Mouse (Mus musculus): ENCODE data around the gene Mpp2.

Gene Mpp2

DNA sequence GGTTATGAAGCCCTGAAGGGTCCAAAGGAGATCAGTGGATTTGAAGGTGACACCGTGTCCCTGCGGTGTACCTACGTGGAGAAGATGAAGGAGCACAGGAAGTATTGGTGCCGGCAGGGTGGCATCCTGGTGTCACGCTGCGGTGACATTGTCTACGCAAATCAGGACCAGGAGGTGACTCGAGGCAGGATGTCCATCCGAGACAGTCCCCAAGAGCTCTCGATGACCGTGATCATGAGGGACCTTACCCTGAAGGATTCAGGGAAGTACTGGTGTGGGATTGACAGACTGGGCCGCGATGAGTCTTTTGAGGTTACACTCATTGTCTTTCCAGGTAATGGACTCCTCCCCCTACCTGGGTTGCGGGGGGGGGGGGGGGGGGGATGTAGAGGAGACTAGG is 45.3 kb downstream of the Mpp2 start:
- in situ Hi-C loops (cut with MboI; ENCODE audit: low pct_unique_long_range_greater_than_20kb in 1 of 2, low sequenced_read_pairs in 2 of 2, unreplicated experiment in 1 of 2), result no loop called here

DNA sequence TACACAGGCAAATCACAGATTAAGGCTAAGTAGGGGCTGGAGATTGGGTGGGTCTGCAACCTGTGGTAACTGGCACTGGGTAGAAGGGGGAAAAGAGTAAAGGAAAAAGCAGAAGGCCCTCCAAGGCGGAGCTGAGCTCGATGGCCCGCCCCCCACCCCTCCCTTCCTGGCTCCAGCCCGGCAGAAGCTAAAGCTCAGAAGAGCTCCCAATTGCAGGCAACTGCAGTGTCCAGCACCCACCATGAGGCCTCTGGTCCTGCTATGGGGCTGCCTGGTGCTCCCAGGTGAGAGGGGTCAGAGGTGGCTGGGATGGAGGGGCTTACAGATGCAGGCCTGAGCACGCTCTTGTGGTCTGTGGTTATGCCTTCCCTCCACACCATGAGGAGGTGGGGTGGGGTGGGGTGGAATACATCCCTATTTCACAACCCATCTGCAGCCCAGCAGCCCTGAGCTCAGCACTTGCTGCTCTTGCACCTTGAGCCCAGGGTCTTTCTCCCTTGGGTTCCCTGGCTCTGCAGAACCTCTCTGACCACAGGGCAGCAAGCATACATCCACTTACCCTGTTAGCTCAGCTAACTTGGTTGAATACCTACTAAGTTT is 46.9 kb downstream of the Mpp2 start, which contains the start of gene Cd300lg:
Gene Cd300lg (plus strand): TSS at position 160 of the 600 bp plus-strand sequence.
- in situ Hi-C loops (cut with MboI; ENCODE audit: low pct_unique_long_range_greater_than_20kb in 1 of 2, low sequenced_read_pairs in 2 of 2, unreplicated experiment in 1 of 2), result no loop called here

DNA sequence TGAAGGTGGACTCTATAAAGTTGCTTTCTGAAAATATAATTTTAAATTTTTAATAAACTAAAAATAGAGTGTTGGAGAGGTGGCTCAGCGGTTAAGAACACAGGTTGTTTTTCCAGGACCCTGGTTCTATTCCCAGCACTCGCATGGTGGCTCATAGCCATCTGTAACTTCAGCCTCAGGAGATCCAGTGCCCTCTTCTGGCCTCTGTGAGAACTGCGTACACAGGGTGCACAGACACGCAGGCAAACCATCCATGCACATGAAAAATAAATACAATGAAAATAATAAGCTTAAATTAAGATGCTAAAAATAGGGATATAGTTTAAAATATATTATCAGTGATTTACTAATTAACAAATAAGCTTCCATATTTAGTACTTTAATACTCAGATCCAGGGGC is 47.7 kb downstream of the Mpp2 start:
- in situ Hi-C loops (cut with MboI; ENCODE audit: low pct_unique_long_range_greater_than_20kb in 1 of 2, low sequenced_read_pairs in 2 of 2, unreplicated experiment in 1 of 2), result no loop called here

DNA sequence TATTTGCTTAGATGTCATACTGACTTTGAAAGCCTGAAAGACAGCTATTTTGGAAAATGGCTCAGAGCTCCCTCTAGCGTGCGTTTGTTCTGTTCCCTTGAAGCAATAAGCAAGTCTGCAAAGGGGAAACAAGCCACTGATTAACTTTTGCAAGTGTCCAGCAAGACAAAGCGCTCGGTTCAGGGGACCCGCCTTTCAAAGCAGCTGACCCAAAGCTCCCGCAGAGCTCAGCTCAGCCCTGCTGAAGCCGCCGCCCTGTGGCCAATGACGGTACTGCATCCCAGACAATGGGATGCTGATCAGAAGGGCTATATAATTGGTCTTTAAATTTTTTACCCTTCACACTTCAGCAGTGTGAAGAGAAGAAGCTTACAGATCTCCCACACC is 48.2 kb downstream of the Mpp2 start:
- in situ Hi-C loops (cut with MboI; ENCODE audit: low pct_unique_long_range_greater_than_20kb in 1 of 2, low sequenced_read_pairs in 2 of 2, unreplicated experiment in 1 of 2), result no loop called here

DNA sequence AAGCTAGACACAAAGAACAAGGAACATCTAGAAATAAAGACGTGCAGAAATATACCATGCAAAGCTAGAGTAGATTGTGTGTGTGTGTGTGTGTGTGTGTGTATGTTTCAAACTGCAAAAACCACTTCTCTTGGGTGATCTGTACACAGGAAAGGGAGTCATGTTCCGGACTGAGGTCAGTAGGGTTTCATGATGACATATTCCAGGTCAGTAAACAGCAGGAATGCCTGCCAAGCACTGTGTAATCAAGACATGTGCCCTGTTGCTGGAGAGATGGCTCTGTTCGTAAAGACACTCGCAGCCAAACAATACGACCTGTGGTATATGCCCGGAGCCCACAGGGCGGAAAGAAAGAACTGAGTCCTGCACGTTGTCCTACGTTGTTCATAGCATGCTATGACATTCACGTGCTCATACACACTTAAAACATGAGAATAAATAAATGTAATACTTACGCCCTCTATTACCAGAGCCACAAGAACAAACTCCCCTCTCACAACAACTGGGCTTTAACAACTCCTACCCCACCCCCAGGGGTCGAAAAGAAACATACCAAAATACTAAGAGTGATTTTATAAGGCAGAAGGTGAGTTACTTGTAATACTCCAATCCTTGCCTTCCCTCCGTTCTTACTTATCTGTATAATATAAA is 48.7 kb downstream of the Mpp2 start:
- in situ Hi-C loops (cut with MboI; ENCODE audit: low pct_unique_long_range_greater_than_20kb in 1 of 2, low sequenced_read_pairs in 2 of 2, unreplicated experiment in 1 of 2), result no loop called here

DNA sequence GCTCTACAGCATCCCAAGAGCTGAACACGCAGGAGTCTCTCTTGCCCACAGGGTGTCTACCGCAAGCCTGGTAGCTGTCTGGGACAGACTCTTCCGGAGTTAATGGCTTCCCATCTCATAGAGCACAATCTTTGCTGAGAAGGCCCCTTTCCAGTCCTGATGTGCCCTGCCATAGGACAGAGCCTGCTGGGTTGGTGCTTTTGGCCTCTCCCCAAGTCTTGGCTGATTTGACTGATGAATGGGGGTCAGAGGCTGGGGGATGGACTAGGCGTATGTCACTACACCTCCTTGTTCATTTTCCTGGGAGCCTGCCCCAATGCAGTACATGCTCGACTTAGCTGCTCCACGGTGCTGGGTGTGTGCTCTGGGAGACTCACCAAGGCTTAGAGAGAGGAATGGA is 50.5 kb downstream of the Mpp2 start:
- in situ Hi-C loops (cut with MboI; ENCODE audit: low pct_unique_long_range_greater_than_20kb in 1 of 2, low sequenced_read_pairs in 2 of 2, unreplicated experiment in 1 of 2), result no loop called here

DNA sequence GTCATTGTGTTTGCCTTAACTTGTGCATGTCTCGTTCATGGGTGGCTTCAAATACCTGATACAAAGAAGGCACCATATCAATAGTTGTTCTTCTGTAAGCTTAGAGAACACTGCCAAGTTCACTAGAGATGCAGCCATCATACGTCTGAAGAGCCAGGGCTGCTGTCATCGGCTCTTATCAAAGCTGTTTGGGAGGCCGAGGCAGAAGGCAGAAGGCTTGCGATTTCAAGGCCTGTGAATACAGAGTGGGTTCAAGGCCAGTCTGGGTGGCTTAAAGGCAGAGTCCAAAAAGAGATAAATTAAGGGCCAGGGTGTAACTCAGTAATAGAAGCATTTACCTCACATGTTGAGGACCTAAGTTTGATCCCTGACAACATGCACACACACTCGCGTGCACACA is 52.0 kb downstream of the Mpp2 start:
- in situ Hi-C loops (cut with MboI; ENCODE audit: low pct_unique_long_range_greater_than_20kb in 1 of 2, low sequenced_read_pairs in 2 of 2, unreplicated experiment in 1 of 2), result no loop called here

DNA sequence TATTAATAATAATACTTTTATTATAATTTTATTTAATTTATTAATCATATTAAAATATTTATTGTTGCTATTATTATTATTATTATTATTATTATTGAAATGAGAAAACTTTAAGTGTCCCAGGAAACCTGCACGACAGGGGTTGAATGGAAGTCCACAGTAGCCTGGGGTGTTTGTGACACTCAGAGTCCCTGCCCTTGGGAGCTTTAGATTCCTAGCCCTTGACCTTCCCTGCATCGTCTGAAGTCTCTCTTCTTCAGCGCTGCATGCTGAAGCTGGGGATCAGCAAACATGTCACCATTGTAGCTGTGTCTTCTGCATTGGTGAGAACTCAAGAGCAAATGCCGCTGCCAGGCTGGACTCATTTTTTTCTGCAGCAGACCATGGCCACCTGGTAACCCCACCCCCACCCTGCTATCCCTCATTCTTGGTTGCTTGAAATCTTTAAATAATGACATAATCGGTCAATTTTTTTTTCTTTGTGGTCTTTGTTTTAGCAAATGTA is 52.8 kb downstream of the Mpp2 start:
- in situ Hi-C loops (cut with MboI; ENCODE audit: low pct_unique_long_range_greater_than_20kb in 1 of 2, low sequenced_read_pairs in 2 of 2, unreplicated experiment in 1 of 2), result no loop called here

DNA sequence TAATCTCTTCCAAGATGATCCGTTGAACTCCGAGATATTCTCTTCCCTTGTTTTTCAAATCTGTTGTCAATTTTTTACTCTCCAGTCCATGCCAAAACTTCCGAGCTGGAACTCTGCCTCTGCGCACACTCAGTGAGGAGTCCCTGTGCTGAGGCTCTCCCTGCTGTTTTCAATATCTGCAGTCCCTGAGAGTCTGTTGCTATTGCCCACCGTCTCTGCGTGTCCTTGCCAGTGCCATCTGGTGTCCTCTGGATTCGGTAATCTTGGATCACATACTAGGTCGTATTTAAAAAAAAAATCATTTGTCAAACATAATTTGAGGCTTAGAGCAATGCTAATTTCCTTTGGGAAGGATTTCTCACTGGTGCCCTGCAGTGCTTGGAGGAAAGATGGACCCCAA is 53.4 kb downstream of the Mpp2 start:
- in situ Hi-C loops (cut with MboI; ENCODE audit: low pct_unique_long_range_greater_than_20kb in 1 of 2, low sequenced_read_pairs in 2 of 2, unreplicated experiment in 1 of 2), result loop anchor here in 1 of 2 experiments (5.0 kb wide), 1 partner anchor 38 kb away; no protein-coding TSS in a partner anchor

DNA sequence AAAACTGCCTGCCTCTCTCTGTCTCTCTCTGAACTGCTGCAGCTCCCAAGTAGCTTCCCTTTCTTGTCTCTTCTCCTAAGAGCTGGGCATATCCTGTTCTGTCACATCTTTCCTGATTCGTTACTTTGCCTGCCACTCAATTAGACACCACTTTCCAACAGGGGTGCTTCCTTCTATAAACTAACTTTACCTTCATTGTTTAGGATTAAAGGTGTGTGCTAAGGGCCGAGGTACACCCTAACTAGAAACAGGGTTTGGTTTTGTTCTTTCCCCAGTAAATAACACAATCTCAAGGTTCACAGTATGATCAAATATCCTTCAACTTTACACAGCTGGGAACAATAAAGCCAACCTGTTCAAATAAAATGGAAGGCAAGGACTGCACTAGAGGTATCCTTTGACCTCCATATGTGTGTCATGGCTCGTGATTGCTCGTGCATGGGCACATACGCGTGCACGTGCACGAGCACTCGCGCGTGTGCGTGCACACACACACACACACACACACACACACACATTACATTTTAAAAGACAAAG is 55.2 kb downstream of the Mpp2 start:
- in situ Hi-C loops (cut with MboI; ENCODE audit: low pct_unique_long_range_greater_than_20kb in 1 of 2, low sequenced_read_pairs in 2 of 2, unreplicated experiment in 1 of 2), result loop anchor here in 1 of 2 experiments (5.0 kb wide), 1 partner anchor 36 kb away; no protein-coding TSS in a partner anchor

DNA sequence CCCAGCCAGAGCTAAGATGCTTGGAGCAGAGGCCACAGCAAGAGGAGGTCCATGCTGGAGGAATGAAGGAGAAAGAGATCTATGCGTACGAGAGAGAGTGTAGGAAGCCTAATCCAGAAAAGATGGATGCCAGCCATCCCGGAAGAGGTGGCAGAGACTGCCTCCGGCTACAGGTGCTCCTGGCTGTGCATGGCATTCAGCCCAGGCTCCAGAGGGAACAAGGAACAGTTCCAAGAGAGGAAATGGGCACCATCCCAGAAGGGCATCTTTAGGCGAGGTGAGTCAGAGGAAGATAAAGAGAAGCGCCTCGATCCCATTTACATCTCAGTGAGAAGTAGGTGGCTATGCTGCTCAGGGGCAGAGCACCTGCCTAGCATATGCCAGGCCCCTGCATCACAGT is 57.2 kb downstream of the Mpp2 start:
- in situ Hi-C loops (cut with MboI; ENCODE audit: low pct_unique_long_range_greater_than_20kb in 1 of 2, low sequenced_read_pairs in 2 of 2, unreplicated experiment in 1 of 2), result loop anchor here in 1 of 2 experiments (5.0 kb wide), 1 partner anchor 34 kb away; no protein-coding TSS in a partner anchor

DNA sequence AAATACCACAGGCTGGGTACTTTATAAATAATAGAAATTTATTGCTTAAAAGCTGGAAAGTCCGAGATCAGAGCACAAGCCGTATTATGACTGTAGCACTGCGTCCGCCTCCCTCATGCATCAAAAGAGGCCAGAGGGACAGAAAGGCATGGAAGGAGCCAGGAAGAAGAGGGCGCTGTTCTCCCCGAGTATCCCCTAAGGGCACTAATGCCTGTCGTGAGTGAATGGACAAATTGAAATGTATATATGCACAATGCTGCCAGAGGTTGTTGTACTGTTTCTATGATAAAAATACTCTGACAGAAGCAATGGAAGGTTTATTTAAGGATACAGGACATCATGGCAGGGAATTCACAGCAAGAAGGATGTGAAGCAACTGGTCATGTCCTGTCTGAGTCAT is 58.3 kb downstream of the Mpp2 start:
- in situ Hi-C loops (cut with MboI; ENCODE audit: low pct_unique_long_range_greater_than_20kb in 1 of 2, low sequenced_read_pairs in 2 of 2, unreplicated experiment in 1 of 2), result loop anchor here in 1 of 2 experiments (5.0 kb wide), 1 partner anchor 33 kb away; no protein-coding TSS in a partner anchor

DNA sequence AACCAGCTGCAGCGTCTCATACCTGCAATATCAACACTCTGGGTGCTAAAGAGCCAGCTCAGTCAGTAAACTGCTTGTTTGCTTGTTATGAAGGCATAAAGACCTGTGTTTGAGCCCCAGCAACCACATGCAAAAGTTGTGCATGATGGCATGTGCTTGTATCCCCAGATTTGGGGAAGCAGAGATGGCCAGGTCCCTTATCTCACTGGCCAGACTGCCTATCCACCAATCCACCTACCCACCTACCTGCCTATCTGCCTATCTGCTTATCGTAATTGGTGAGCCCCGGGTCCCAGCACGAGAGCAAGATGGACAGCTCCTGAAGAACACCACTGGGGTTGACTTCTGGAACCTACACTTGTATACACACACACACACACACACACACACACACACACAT is 59.0 kb downstream of the Mpp2 start:
- in situ Hi-C loops (cut with MboI; ENCODE audit: low pct_unique_long_range_greater_than_20kb in 1 of 2, low sequenced_read_pairs in 2 of 2, unreplicated experiment in 1 of 2), result no loop called here

DNA sequence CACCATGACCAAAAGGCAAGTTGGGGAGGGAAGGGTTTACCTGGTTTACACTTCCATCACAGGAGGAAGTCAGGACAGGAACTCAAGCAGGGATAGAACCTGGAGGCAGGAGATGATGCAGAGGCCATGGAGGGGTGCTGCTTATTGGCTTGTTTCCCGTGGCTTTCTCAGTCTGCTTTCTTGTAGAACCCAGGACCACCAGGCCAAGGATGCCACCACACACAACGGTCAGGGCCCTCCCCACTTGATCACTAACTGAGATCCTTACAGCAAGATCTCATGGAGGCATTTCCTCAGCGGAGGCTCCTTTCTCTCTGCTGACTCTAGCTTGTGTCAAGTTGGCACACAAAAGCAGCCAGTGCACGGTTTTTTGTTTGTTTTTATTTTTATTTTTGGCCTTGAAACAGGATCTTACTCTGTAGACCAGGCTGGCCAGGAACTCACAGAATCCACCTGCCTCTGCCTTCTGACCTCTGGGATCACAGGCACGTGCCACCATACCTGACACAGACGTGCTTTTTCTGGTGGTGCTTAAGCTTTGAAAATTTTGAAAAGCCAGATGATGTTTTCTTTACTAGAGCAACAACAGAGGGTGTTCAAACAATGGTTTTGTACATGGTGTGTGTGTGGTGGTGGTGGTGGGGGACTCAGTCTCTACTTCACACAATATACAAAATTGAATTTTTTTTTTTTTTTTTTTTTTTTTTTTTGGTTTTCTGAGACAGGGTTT is 60.1 kb downstream of the Mpp2 start, which contains the start of gene Mpp3:
Gene Mpp3 (minus strand): TSS at position 375 of the 730 bp plus-strand sequence.
- in situ Hi-C loops (cut with MboI; ENCODE audit: low pct_unique_long_range_greater_than_20kb in 1 of 2, low sequenced_read_pairs in 2 of 2, unreplicated experiment in 1 of 2), result no loop called here

DNA sequence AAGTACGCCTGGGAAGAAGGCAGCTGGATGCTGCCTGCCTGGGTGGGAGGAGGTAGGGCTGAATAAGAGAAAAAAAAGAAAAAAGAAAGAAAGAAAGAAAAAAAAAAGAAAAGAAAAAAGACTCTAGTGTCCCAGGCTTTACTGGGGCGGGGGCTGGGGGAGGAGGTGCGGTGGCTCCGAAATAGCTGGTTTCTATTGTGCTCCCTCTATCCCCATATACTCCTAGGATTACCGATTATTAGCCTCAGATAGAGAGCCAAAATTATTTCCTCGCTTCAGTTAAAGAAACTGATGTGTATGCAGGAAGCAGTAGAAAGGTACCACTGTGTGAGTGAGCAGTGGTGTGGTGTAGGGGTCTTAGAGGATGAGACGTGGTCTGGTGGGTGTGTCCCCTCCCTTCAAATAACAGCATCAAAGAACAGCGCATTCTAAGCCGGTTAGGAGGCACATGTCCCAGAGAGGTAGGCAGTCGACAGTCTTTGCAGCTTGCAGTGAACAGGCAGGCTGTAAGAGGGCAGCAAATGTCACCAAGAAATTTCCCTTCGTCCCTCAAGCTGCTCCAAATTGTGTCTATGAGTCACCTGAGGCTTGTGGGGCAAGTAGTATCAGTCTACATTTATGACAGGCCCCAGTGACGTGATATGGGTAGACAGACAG is 60.8 kb downstream of the Mpp2 start:
- in situ Hi-C loops (cut with MboI; ENCODE audit: low pct_unique_long_range_greater_than_20kb in 1 of 2, low sequenced_read_pairs in 2 of 2, unreplicated experiment in 1 of 2), result no loop called here

DNA sequence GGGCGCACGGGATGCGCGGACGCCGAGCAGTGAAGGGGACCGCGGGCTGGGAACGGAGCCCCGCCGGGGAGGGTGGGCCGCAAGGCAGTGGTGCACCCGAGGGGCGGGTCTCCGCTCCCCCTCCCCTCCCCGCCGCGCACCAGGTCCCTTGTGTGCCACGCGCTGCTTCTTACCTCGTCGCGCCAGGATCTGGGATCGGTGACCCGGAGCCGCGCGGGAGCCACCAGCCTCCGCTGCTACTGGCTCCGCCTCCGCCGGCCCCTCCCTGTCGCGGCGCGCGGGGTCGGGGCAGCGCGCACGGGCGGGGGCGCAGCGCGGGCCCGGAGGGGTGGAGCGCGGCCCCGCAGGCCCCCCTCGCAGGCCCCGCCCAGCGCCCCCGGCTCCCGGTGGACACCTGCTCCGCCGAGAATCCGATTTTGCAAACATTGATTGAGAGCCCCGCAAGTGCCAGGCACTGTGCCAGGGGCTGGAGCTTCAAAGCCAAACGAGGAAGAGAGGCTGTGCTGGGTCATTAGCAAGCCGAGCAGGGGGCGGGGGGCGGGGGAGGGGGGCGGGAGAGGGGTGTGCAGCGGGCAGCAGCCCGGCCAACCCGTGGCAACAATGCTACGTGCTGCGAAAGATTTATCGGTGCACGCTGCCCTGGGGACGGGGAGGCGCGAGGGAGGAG is 61.5 kb downstream of the Mpp2 start:
- in situ Hi-C loops (cut with MboI; ENCODE audit: low pct_unique_long_range_greater_than_20kb in 1 of 2, low sequenced_read_pairs in 2 of 2, unreplicated experiment in 1 of 2), result no loop called here

DNA sequence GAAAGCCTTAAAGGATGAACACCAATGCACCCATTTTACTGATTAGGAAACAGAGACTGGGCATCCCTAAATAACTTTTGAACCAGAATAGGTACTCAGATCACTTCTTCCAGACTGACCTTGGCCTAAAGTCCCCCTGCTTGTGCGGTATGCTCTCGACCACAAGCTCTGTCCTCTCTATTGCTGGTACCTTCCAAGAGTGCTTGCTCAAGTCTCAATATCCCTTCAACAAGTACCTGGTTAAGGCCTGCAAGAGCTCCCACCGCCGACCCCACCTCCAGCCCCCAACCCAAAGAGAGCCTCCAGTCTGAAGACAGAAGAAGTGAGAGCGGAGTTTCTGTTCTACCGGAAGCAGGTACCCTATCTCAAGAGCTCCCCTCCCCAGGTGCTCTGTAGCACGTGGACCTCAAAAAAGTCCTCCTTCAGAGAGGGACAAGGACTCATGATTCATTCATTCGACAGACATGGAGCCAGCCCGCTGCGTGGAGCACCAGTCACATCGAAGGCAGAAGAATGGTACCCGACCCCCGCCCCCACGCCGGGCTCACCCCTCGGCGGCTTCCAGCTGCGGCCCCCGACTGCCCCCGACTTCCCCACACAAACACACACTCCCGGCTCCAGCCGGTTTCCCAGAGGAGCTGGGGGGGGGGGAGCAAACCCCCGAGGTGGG is 62.2 kb downstream of the Mpp2 start:
- in situ Hi-C loops (cut with MboI; ENCODE audit: low pct_unique_long_range_greater_than_20kb in 1 of 2, low sequenced_read_pairs in 2 of 2, unreplicated experiment in 1 of 2), result no loop called here

DNA sequence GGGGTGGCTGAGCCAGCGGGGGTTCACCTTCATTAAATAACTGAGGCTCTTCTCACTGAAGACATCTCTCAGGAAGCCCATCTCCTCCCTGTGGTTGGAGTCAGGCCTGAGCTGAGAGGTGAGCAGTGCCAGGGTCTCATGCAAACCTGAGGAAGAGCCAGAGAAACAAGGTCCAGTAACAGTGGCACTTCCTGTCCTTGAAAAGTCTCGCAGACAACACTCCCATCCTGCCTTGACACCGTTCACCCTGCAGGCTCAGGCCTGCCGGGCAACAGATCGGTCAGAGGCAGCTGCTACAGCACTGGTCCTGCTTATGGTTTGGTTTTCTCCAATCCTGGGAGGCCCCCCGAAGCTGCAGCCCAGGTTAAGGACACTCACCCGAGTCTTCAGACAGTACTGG is 63.0 kb downstream of the Mpp2 start:
- in situ Hi-C loops (cut with MboI; ENCODE audit: low pct_unique_long_range_greater_than_20kb in 1 of 2, low sequenced_read_pairs in 2 of 2, unreplicated experiment in 1 of 2), result no loop called here
